Mouse (Mus musculus) midbrain, embryonic 14.5 days (tissue): ENCODE measurements around the gene Wdr24. TPM values are rescaled to one million over a fixed set of nuclear protein-coding genes. Genes with fewer than 3 reads are reported as not detected.

Experiments used
- ATAC-seq: fragments of 200-750 bp; cut with Nextera tagmentation; 2 replicates; pipeline ENCODE4 v1.8.0; 2017; ENCODE audit warnings: moderate number of reproducible peaks, moderate library complexity; ENCODE audit not compliant: low FRiP score, low TSS enrichment
- DNase-seq: peaks from one replicate; pipeline ENCODE4 v3.0.0-alpha.2; 2015
- H3K27ac ChIP-seq: fragments of 300-500 bp; sonication (generic); replicated peaks from 2 replicates; pipeline ENCODE4 v1.5.1; 2014; ENCODE audit warnings: mild to moderate bottlenecking, low read depth, low read length, moderate library complexity
- H3K27me3 ChIP-seq: fragments of 300-500 bp; sonication (generic); 2 replicates; pipeline ENCODE4 v1.6.1; 2014; ENCODE audit warnings: low read length, control low read depth, mixed read lengths; ENCODE audit not compliant: control insufficient read depth, insufficient read depth
- H3K36me3 ChIP-seq: fragments of 300-500 bp; sonication (generic); 2 replicates; pipeline ENCODE4 v1.6.1; 2014; ENCODE audit warnings: low read length, control low read depth; ENCODE audit not compliant: control insufficient read depth, insufficient read depth
- H3K4me1 ChIP-seq: fragments of 300-500 bp; sonication (generic); 2 replicates; pipeline ENCODE4 v1.6.1; 2014; ENCODE audit warnings: mild to moderate bottlenecking, antibody characterized with exemption, low read length, control low read depth; ENCODE audit not compliant: control insufficient read depth, insufficient read depth
- H3K4me2 ChIP-seq: fragments of 300-500 bp; sonication (generic); 2 replicates; pipeline ENCODE4 v1.6.1; 2014; ENCODE audit warnings: mild to moderate bottlenecking, low read length, moderate library complexity
- H3K4me3 ChIP-seq: fragments of 300-500 bp; sonication (generic); replicated peaks from 2 replicates; pipeline ENCODE4 v1.5.1; 2014; ENCODE audit warnings: low read depth, low read length
- H3K9ac ChIP-seq: fragments of 300-500 bp; sonication (generic); replicated peaks from 2 replicates; pipeline ENCODE4 v1.6.1; 2014; ENCODE audit warnings: mild to moderate bottlenecking, low read length, moderate library complexity
- H3K9me3 ChIP-seq: fragments of 300-500 bp; sonication (generic); 2 replicates; pipeline ENCODE4 v1.6.1; 2016; ENCODE audit warnings: low read length, control low read depth, mixed read lengths; ENCODE audit not compliant: control insufficient read depth
- WGBS: fragments of 180-500 bp; shearing (Covaris S2); extraction: QIAGEN DNeasy Blood & Tissue Kit; methylation state at CpG from one replicate; pipeline ENCODE4 v1.1.7; 2014; 5-methylcytosine and 5-hydroxymethylcytosine counted together
- polyA plus RNA-seq: library from polyadenylated mRNA; unstranded; fragments of >200 nt; fragmentation: Nextera tagmentation; extraction: Ambion mirVana; gene quantifications from 2 replicates; pipeline ENCODE4 v1.2.1, GENCODE M21; 2014

Gene Wdr24
- polyA plus RNA-seq, 1 experiment from 2014 or later = 31.7 TPM

- Histone ChIP-seq H3K9ac (0 out of 2 replicates have a peak overlapping the region, but pooled peaks have one; percentile 16), H3K27ac (no peak overlapping the region), H3K4me2 (peak overlapping the region; percentile 95), H3K9me3 (no peaks in the 10 kb centered on the region), H3K36me3 (no peaks in the 10 kb centered on the region), H3K4me3 (peak overlapping the region; percentile 86; the same call in 1 of the 2 replicates), H3K4me1 (peaks cover 41% of the 10 kb centered on the region), H3K27me3 (no peaks in the 10 kb centered on the region)
- DNase-seq (no peak), ATAC-seq (no peak)
- WGBS = 72% methylated on average over 4 of the region's 4 CpGs
Observed at GRCm38 (mm10) chr17:25810890-25811289, 12.5 kb upstream of the Wdr24 start.

- peak overlapping the region; percentile 42; the same call in 1 of the 2 replicates for H3K9ac ChIP-seq
- no peak for ATAC-seq
- H3K36me3 ChIP-seq = peaks cover 22% of the 10 kb centered on the region
- WGBS = 3% methylated on average over 20 of the region's 20 CpGs
- DNase-seq = peak; percentile 78
- H3K4me2 ChIP-seq = peak overlapping the region; percentile 41
- no peaks in the 10 kb centered on the region for H3K9me3 ChIP-seq
- peaks cover 9% of the 10 kb centered on the region for H3K27me3 ChIP-seq
- H3K4me1 ChIP-seq = peaks cover 34% of the 10 kb centered on the region
- 0 out of 2 replicates have a peak overlapping the region, but pooled peaks have one; percentile 10 for H3K4me3 ChIP-seq
- H3K27ac ChIP-seq = no peak overlapping the region
Observed at GRCm38 (mm10) chr17:25813471-25813870, 10.0 kb upstream of the Wdr24 start.

GRCm38 (mm10) chr17:25817662-25818061, 5.8 kb upstream of the Wdr24 start:
- Histone ChIP-seq H3K27ac (no peak overlapping the region), H3K9me3 (no peaks in the 10 kb centered on the region), H3K4me3 (no peak overlapping the region), H3K9ac (no peak overlapping the region), H3K4me2 (no peak overlapping the region), H3K27me3 (peaks cover 10% of the 10 kb centered on the region), H3K36me3 (peaks cover 38% of the 10 kb centered on the region), H3K4me1 (peaks cover 10% of the 10 kb centered on the region)
- no peak for ATAC-seq
- DNase-seq = no peak
- 93% methylated on average over 11 of the region's 11 CpGs for WGBS

GRCm38 (mm10) chr17:25818851-25819780, 4.3 kb upstream of the Wdr24 start:
- H3K9ac ChIP-seq = no peak overlapping the region
- no peaks in the 10 kb centered on the region for H3K9me3 ChIP-seq
- H3K27me3 ChIP-seq = peaks cover 10% of the 10 kb centered on the region
- 10% methylated on average over 45 of the region's 46 CpGs for WGBS
- H3K4me3 ChIP-seq = no peak overlapping the region
- no peak overlapping the region for H3K27ac ChIP-seq
- H3K4me1 ChIP-seq = peaks cover 7% of the 10 kb centered on the region
- no peak overlapping the region for H3K4me2 ChIP-seq
- DNase-seq (no peak), ATAC-seq (no peak)
- H3K36me3 ChIP-seq = peaks cover 38% of the 10 kb centered on the region

GRCm38 (mm10) chr17:25824362-25825142, 1.1 kb downstream of the Wdr24 start:
- WGBS = 73% methylated on average over 17 of the region's 17 CpGs
- peak overlapping the region; percentile 59 for H3K4me3 ChIP-seq
- H3K27ac ChIP-seq = no peak overlapping the region
- H3K4me1 ChIP-seq = peaks cover 23% of the 10 kb centered on the region
- H3K36me3 ChIP-seq = peaks cover 32% of the 10 kb centered on the region
- peak overlapping the region; percentile 72 for H3K9ac ChIP-seq
- no peak for ATAC-seq
- H3K4me2 ChIP-seq = peak overlapping the region; percentile 97
- no peaks in the 10 kb centered on the region for H3K27me3 ChIP-seq
- no peak for DNase-seq
- no peaks in the 10 kb centered on the region for H3K9me3 ChIP-seq

GRCm38 (mm10) chr17:25825311-25825710, 1.9 kb downstream of the Wdr24 start:
- peak overlapping the region; percentile 97 for H3K4me2 ChIP-seq
- H3K9me3 ChIP-seq = no peaks in the 10 kb centered on the region
- no peak for DNase-seq
- H3K27ac ChIP-seq = no peak overlapping the region
- H3K36me3 ChIP-seq = peaks cover 32% of the 10 kb centered on the region
- H3K4me1 ChIP-seq = peaks cover 29% of the 10 kb centered on the region
- ATAC-seq = no peak
- 86% methylated on average over 6 of the region's 6 CpGs for WGBS
- no peak overlapping the region for H3K9ac ChIP-seq
- H3K27me3 ChIP-seq = no peaks in the 10 kb centered on the region
- H3K4me3 ChIP-seq = no peak overlapping the region

- Histone ChIP-seq H3K9ac (no peak overlapping the region), H3K4me1 (peaks cover 29% of the 10 kb centered on the region), H3K9me3 (no peaks in the 10 kb centered on the region), H3K27me3 (no peaks in the 10 kb centered on the region), H3K27ac (no peak overlapping the region), H3K4me3 (no peak overlapping the region), H3K4me2 (no peak overlapping the region), H3K36me3 (peaks cover 38% of the 10 kb centered on the region)
- WGBS = 96% methylated on average over 27 of the region's 27 CpGs
- DNase-seq = no peak
- no peak for ATAC-seq
Observed at GRCm38 (mm10) chr17:25825984-25826570, 2.6 kb downstream of the Wdr24 start.

- H3K36me3 ChIP-seq = peaks cover 45% of the 10 kb centered on the region
- H3K27me3 ChIP-seq = no peaks in the 10 kb centered on the region
- H3K4me2 ChIP-seq = no peak overlapping the region
Observed at GRCm38 (mm10) chr17:25827011-25827410, 3.6 kb downstream of the Wdr24 start.

More at GRCm38 (mm10) chr17:25827011-25827410, 3.6 kb downstream of the Wdr24 start:
- Histone ChIP-seq H3K9ac (no peak overlapping the region), H3K4me3 (no peak overlapping the region), H3K9me3 (no peaks in the 10 kb centered on the region), H3K27ac (no peak overlapping the region), H3K4me1 (peaks cover 39% of the 10 kb centered on the region)
- ATAC-seq = no peak
- no peak for DNase-seq
- WGBS = 96% methylated on average over 13 of the region's 13 CpGs
